Mouse (Mus musculus) midbrain, postnatal 0 days (tissue): Measurements from ENCODE around the gene Atp11a. TPM values are rescaled to one million over a fixed set of nuclear protein-coding genes. Genes with fewer than 3 reads are reported as not detected.

Experiments used
- ATAC-seq: fragments of 200-750 bp; cut with Nextera tagmentation; 2 replicates; pipeline ENCODE4 v1.8.0; 2017; ENCODE audit warnings: moderate number of reproducible peaks, mild to moderate bottlenecking, moderate TSS enrichment, moderate library complexity; ENCODE audit not compliant: low FRiP score
- DNase-seq: peaks from one replicate; pipeline ENCODE4 v3.0.0-alpha.2; 2015; ENCODE audit warnings: low spot score
- H3K27ac ChIP-seq: fragments of 300-500 bp; sonication (generic); 2 replicates; pipeline ENCODE4 v1.5.1; 2014; ENCODE audit warnings: low read depth, mild to moderate bottlenecking, low read length, mixed read lengths
- H3K27me3 ChIP-seq: fragments of 300-500 bp; sonication (generic); 2 replicates; pipeline ENCODE4 v1.6.1; 2014; ENCODE audit warnings: low read length, control low read depth, mixed read lengths; ENCODE audit not compliant: insufficient read depth
- H3K36me3 ChIP-seq: fragments of 300-500 bp; sonication (generic); 2 replicates; pipeline ENCODE4 v1.6.1; 2014; ENCODE audit warnings: low read length, control low read depth, mixed read lengths; ENCODE audit not compliant: insufficient read depth
- H3K4me1 ChIP-seq: fragments of 300-500 bp; sonication (generic); 2 replicates; pipeline ENCODE4 v1.6.1; 2014; ENCODE audit warnings: mild to moderate bottlenecking, control low read depth, antibody characterized with exemption, low read length, mixed read lengths; ENCODE audit not compliant: insufficient read depth
- H3K4me2 ChIP-seq: fragments of 300-500 bp; sonication (generic); 2 replicates; pipeline ENCODE4 v1.6.1; 2014; ENCODE audit warnings: low read depth, mild to moderate bottlenecking, low read length, mixed read lengths; ENCODE audit not compliant: poor library complexity, severe bottlenecking
- H3K4me3 ChIP-seq: fragments of 300-500 bp; sonication (generic); 2 replicates; pipeline ENCODE4 v1.5.1; 2014; ENCODE audit warnings: low read depth, mild to moderate bottlenecking, low read length, moderate library complexity
- H3K9ac ChIP-seq: fragments of 300-500 bp; sonication (generic); replicated peaks from 2 replicates; pipeline ENCODE4 v1.6.1; 2014; ENCODE audit warnings: mild to moderate bottlenecking, low read length, moderate library complexity, mixed read lengths; ENCODE audit not compliant: poor library complexity, severe bottlenecking
- H3K9me3 ChIP-seq: fragments of 300-500 bp; sonication (generic); 2 replicates; pipeline ENCODE4 v1.6.1; 2016; ENCODE audit warnings: low read length, control low read depth
- CTCF ChIP-seq: IDR thresholded peaks from 2 replicates; pipeline ENCODE4 v1.5.1; 2016; ENCODE audit warnings: antibody characterized with exemption, mild to moderate bottlenecking
- WGBS: fragments of 180-500 bp; shearing (Covaris S2); extraction: QIAGEN DNeasy Blood & Tissue Kit; methylation state at CpG from one replicate; pipeline ENCODE4 v1.1.7; 2014; 5-methylcytosine and 5-hydroxymethylcytosine counted together
- polyA plus RNA-seq: library from polyadenylated mRNA; unstranded; fragments of >200 nt; fragmentation: Nextera tagmentation; extraction: Ambion mirVana; gene quantifications from 2 replicates; pipeline ENCODE4 v1.2.1, GENCODE M21; 2015
- total RNA-seq: library from RNA; depleted of rRNA; stranded (reverse); fragments of >200 nt; gene quantifications from 2 replicates; pipeline ENCODE4 v1.2.3, GENCODE M21; 2014

The Atp11a gene
- total and polyA plus RNA-seq, 2 experiments from 2014 or later = 13.8 to 45.9 TPM

DNA sequence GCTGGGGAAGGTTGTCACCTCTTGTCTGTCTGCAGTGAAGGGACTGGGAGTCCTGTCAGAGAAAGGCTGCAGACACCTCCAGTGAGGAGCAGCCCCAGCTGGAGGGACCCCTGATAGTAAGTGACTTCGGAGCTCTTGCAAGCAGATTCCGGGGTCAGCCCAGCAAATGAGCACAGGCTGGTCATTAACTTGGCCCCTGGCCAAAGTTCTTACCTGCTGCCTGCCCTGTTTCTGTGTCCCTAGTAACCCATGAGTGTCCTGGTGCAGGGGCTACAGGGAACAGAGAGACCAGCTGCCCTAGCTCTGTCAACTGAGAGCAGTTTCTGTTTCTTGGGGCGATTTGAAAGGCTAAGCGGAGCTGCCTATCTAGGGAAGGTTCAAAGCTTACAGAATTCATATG, 17.1 kb downstream of the Atp11a start:
- DNase-seq = no peak
- Histone ChIP-seq H3K4me2 (no peak overlapping the region), H3K9ac (no peak overlapping the region), H3K4me3 (no peak overlapping the region), H3K9me3 (no peaks in the 10 kb centered on the region), H3K4me1 (peaks cover 2% of the 10 kb centered on the region; the same call in 1 of the 2 replicates), H3K27ac (no peak overlapping the region), H3K36me3 (no peaks in the 10 kb centered on the region), H3K27me3 (no peaks in the 10 kb centered on the region)
- 94% methylated on average over 4 of the region's 4 CpGs for WGBS
- no peak for ATAC-seq
- TF ChIP-seq CTCF = no peak

DNA sequence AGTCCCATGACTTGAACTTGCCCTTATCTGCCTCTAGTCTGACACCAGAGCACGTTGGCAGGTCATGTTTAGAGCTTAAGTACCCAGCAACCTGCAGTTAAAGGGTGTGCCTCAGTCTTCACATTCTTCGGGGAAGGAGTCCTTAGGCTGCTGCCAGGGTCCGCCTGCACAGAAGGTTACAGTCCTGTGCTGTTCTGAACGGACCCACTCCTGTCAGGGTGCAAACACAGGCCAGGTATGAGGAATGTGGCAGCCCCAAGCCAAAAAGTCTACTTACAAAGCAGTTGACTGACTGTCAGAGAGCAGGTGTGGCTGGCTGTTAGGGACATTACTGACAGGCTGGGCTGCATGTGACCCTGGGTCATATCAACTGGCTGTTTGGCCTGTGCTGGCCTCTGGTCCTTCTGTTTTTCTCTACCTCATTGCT, 18.1 kb downstream of the Atp11a start:
- no peak for TF ChIP-seq CTCF
- WGBS = 83% methylated on average over 4 of the region's 4 CpGs
- ATAC-seq = no peak

GRCm38 (mm10) chr8:12775302-12775975, 18.6 kb downstream of the Atp11a start:
- Histone ChIP-seq H3K9me3 (no peaks in the 10 kb centered on the region), H3K4me3 (no peak overlapping the region), H3K4me1 (peaks cover 2% of the 10 kb centered on the region; the same call in 1 of the 2 replicates), H3K27me3 (no peaks in the 10 kb centered on the region), H3K4me2 (no peak overlapping the region), H3K36me3 (no peaks in the 10 kb centered on the region), H3K27ac (no peak overlapping the region), H3K9ac (no peak overlapping the region)
- no peak for TF ChIP-seq CTCF
- DNase-seq = no peak
- 83% methylated on average over 9 of the region's 9 CpGs for WGBS
- no peak for ATAC-seq

More for the DNA sequence above, 18.1 kb downstream of the Atp11a start:
- H3K4me2 ChIP-seq = no peak overlapping the region
- H3K36me3 ChIP-seq = no peaks in the 10 kb centered on the region
- no peak overlapping the region for H3K27ac ChIP-seq
- H3K4me3 ChIP-seq = no peak overlapping the region
- H3K9ac ChIP-seq = no peak overlapping the region
- no peaks in the 10 kb centered on the region for H3K9me3 ChIP-seq
- peaks cover 2% of the 10 kb centered on the region; the same call in 1 of the 2 replicates for H3K4me1 ChIP-seq
- no peaks in the 10 kb centered on the region for H3K27me3 ChIP-seq
- no peak for DNase-seq

DNA sequence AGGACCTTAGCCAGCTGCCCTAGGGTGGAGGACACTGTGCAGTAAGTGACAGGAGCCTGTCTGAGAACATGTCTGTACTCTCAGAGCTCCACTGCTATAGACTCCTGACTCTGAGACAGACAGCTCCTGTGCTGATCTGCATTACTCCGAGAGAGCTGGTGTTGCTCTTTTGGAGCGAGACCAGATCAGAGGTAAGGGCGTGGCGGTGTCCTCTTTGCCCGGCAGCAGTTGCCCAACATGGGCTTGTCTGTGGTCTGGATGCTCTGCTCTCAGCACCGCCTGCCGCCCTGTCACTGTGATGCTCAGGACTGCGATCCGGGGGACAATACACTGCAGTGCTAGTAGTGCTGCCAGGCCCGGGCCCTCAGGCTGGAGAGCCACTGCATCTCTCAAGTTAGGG, 19.4 kb downstream of the Atp11a start:
- Histone ChIP-seq H3K9me3 (no peaks in the 10 kb centered on the region), H3K4me2 (no peak overlapping the region), H3K27ac (no peak overlapping the region), H3K9ac (no peak overlapping the region), H3K4me3 (no peak overlapping the region), H3K4me1 (peaks cover 2% of the 10 kb centered on the region; the same call in 1 of the 2 replicates), H3K27me3 (no peaks in the 10 kb centered on the region), H3K36me3 (no peaks in the 10 kb centered on the region)
- TF ChIP-seq CTCF = no peak
- ATAC-seq = no peak
- no peak for DNase-seq
- WGBS = 76% methylated on average over 10 of the region's 10 CpGs

DNA sequence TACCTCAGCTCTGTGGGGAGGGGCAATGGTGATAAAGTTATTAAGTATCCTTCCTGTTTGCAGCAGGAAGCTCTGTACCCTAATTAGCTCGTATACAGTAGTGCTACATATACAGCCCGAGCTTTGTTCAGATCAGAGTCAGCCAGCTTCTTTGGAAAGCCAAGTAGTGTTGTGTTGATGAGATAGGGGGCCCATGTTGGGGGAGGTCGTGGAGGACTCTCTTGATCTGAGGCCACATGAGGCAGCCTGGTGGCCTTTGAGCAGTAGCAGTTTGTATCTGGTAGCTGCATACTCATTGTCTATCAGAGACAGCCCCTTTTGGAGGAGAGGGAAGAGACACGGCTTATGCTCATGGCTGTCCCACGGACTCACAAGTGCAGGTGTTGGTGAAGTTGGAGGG, 20.4 kb downstream of the Atp11a start:
- DNase-seq (no peak), ATAC-seq (no peak)
- H3K9me3 ChIP-seq = no peaks in the 10 kb centered on the region
- H3K27ac ChIP-seq = no peak overlapping the region
- H3K4me1 ChIP-seq = peaks cover 2% of the 10 kb centered on the region; the same call in 1 of the 2 replicates
- no peaks in the 10 kb centered on the region for H3K27me3 ChIP-seq
- no peak overlapping the region for H3K4me2 ChIP-seq
- H3K36me3 ChIP-seq = no peaks in the 10 kb centered on the region
- no peak for TF ChIP-seq CTCF
- no peak overlapping the region for H3K4me3 ChIP-seq
- 68% methylated on average over 5 of the region's 5 CpGs for WGBS
- H3K9ac ChIP-seq = no peak overlapping the region

DNA sequence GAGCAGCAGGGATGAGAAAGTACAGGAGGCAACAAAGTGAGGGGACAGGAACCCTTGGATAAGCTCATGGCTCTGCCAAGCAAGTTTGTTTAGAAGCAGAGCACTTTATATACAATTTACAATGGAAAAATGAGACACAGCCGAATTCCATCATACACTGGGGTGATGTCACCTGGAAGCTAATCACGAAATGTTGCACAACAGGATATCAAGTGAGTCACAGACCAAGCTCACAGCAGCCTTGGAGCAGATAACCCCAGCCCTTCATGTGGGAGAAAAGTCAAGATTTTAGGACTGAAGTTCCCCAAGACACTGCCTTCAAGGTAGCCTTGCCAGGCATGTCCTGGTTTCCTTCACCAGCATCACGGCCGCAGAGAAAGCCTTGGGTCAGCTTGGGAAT, 22.7 kb downstream of the Atp11a start:
- 0 out of 2 replicates have a peak, but pooled peaks cover 4% of the 10 kb centered on the region for H3K36me3 ChIP-seq
- no peak overlapping the region for H3K4me3 ChIP-seq
- ATAC-seq (no peak), DNase-seq (no peak)
- WGBS = 88% methylated on average over 4 of the region's 4 CpGs
- H3K27me3 ChIP-seq = no peaks in the 10 kb centered on the region
- H3K4me2 ChIP-seq = no peak overlapping the region
- no peak overlapping the region for H3K27ac ChIP-seq
- no peak for TF ChIP-seq CTCF
- peaks cover 2% of the 10 kb centered on the region; the same call in 1 of the 2 replicates for H3K4me1 ChIP-seq
- no peaks in the 10 kb centered on the region for H3K9me3 ChIP-seq
- no peak overlapping the region for H3K9ac ChIP-seq
